Mouse (Mus musculus): Measurements from ENCODE around the gene Icos.

The Icos gene

DNA sequence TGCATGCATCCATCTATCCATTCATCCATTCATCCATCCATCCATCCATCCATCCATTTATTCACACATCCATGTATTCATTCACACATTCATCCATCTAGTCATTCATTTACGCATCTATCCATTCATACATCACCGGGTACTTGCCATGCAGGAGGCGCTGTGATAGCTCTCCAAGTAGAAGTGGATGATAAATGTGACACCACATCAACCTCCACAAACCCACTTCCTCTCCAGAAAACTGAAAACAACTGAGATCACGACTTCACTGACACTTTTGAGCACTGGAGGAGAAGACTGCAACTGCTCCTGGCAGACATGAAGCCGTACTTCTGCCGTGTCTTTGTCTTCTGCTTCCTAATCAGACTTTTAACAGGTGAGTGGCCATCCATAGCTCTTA, at the start of gene Icos:
Gene Icos (plus strand): TSS at position 287 of the 400 bp plus-strand sequence.
- no peak for DNase-seq

- DNase-seq, result no peak
Observed at GRCm38 (mm10) chr1:60929036-60929435, 48.7 kb upstream of the Icos start.

DNA sequence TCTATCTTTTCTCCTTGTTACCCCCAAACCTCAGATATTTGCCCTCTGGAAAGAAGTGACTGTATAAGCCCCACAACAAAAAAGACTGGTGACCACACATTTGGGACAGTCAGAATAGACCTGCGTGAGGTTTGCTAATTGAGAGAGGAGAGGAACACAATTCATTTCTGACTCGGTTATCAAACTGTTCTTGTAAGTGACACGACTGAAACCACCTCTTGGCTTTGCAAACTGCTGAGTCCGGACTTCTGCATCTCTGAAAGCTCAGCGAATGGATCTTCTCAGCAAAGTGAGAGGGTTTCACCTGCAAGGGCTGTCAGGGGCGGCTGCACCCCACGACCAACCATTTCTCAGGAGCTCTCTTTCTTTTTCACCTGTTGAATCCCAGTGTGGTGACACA, 47.3 kb upstream of the Icos start:
- DNase-seq, result no peak

DNA sequence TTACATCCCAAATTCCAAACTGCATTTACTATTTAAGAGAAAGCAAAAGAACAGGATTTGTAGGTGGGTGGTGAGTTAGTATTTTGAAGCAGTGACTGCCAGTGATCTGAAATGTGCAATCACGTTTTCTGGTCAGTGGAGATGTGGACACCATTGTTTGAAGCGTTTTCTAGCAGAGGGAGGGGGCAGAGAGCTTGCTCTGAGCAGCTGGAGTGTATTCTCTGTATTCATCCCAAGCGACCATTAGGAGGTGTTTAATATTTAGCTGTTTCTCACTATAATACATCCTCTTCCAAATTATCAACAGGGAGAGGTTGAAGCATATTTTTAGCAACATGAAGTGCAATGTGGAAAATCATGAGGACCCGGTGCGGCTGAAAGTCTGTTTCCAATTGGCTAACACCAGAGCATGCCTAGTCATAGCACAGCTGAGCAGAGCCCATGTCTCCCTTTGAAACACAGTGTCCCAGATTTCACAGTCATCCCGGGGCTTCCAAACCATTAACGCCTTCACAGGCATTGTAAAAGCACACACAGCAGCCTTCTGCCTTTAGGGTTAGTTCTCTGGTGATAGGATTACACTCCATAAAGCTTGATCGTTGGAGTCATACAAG, 41.7 kb upstream of the Icos start:
- no peak for DNase-seq

DNA sequence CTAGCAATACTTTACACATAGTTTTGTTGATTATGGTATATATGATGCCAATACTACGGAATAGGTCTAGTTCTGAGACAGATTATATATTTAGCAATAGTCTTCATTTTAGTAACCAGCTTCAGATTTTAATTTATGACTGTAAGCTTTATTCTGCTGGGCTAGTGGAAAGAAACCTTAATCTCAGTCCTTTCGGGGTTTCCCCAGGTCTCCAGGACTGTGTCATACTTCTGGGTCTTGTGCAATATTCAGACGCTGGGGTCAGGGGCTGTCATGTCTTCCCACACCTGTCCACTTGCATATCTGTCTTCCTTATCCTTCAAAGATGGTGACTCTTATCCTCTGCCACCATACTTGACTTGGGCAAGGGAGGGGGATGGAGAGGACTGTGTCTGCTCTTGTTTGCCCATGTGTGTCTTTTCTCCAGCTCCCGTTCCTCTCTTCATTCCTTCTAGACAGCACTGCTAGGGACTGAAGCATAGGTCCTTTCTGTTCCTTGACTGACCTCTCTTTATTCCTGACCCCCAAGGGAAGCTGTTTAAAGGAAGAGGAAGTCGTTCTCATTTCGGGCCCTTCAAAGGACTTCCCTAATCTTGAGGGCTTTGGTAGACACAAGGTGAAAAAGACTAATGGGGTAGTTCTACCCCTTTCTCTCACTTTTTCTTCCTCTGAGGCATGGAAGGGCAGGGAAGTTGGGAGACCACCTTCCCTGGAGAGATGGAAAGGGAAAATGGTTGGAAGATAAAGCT, 40.6 kb upstream of the Icos start:
- no peak for DNase-seq

GRCm38 (mm10) chr1:60938256-60938655, 39.5 kb upstream of the Icos start:
- DNase-seq, result no peak

- DNase-seq, result no peak
Observed at GRCm38 (mm10) chr1:60938974-60939373, 38.8 kb upstream of the Icos start.

DNA sequence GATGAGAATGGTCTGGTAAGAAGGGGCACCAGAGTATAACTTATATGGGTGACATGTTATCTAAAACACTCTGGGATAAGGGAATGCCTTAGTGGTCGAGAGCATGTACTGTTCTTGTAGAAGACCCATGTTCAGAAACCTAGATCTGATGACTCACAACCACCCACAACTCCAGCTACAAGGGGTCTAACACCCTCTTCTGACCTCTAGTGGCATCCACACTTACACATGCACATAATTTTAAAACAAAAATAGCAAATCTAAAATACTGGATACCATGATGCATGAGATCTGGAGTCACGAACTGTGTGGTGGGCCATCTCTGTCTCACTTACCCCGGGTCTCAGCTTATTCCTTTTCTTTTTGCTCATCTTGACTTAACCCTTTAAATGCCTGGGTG, 37.7 kb upstream of the Icos start:
- no peak for DNase-seq

GRCm38 (mm10) chr1:60940620-60941019, 37.1 kb upstream of the Icos start:
- DNase-seq, result no peak

DNA sequence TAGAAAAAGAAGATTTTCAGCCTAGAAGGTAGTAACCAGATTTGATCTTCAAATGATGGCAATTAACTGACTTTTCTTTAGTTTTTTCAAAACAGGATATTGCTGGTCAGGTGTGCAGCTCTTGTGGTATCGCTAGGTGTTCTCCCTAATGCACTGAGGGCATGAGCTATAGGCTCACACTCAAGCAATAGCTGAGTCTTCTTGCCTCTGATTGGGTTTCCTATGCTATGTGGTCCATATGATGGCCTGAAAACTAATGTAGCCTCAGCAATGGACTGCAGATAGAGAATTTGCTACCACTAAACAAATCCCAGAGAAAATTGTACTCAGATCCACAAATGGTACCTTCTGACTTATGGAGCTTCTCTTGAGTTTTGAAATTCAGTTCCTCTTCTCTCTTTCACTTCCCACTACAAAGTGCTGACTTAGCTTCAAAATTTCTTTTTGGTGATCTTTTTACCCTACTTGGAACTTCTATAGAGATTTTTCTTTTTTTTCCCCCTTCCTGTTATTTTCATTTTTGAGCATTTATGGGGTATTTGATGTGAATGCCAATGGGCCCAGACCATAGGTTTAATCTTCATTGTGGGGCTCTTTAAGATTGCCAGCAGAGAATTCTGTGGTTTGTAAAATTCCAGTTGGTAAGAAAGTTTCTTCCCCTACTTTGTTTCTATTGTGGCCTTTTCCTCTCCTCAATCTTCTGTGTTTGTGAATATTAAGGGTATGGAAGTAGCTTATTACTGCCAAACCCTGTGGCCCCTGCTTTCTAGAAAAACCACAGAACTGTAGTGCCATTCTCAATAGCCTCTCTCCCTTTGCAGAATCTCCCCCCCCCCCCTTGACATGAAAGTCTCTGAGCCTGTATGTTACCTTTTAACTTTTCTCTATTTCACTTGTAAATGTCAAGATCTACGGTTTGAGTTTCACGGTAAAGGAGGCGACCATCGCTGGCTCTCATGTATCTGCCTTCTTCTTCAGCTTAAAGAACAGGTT, 36.4 kb upstream of the Icos start:
- no peak for DNase-seq

DNA sequence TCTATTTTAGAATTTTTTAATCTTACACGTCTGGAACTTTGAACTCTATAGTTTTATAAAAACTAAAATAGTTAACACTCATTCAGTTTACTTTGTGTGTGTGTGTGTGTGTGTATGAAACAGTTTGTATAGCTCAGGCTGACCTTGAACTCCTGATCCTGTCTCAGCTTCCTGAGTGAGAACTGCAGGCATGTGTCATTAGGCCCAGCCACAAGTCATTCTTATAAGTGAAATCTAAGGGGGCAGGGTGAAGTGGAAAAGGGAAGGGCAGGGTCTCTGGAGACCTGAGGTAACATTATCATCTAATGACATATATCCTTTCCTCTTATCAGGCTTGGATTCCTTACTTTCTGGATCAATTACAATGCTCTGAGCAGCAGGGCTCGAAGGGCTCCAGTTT, 34.8 kb upstream of the Icos start:
- DNase-seq, result no peak

- DNase-seq, result no peak
Observed at GRCm38 (mm10) chr1:60945633-60946401, 31.9 kb upstream of the Icos start.

- no peak for DNase-seq
Observed at GRCm38 (mm10) chr1:60948112-60948511, 29.6 kb upstream of the Icos start.

DNA sequence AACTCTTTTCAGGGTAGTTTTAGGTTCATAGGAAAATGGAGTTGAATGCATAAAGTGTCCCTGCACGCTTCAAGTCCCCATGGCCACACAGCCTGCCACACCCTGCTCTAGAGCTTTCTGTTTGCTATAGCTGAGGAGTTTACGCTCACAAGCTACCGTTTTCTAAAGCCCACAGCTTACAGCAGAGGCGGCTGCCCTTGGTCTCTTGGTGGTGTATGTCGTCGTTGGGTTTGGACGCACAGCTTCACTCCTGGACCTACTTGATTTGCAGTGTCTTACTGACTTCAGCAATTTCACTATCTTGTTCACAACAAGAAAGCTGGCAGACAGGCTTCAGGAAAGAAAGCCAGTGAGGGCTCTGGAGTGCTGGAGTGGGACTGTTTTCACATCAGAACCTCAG, 24.8 kb upstream of the Icos start:
- DNase-seq, result no peak

DNA sequence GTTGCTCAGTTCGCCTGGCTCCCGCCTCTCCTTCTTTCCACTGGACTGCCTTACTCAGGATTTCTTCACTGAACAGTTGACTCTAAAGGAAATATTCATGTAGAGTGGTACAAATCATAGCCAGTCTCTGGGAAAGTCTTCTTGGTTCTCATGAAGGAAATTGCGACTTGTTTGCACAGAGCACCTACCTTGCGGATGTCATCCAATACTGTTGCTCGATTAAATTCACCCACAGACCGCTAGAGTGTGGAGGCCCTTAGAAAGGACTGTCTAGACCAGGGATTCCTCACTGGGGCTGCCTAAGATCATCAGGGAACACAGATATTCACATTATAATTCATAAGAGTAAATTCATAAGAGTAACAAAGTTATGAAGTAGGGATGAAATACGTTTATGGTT, 24.0 kb upstream of the Icos start:
- no peak for DNase-seq

DNA sequence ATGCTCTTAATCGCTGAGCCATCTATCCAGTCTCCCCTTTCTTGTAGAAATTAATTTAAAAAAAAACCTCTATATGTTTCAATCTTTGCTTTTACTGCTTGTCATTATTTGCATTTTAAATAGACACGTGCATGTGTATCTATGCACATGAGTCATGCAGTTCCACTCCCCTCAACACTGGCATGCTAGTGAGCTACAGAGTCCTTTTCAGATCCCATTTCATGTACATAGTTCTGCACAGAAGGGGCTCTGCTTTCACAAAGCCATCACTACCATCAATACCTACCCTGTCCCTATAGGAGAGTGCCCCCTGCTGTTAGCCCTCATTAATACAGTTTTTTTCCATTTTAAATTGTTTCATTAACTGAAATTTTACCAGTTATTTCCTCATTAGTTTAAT, 23.0 kb upstream of the Icos start:
- DNase-seq, result no peak

DNA sequence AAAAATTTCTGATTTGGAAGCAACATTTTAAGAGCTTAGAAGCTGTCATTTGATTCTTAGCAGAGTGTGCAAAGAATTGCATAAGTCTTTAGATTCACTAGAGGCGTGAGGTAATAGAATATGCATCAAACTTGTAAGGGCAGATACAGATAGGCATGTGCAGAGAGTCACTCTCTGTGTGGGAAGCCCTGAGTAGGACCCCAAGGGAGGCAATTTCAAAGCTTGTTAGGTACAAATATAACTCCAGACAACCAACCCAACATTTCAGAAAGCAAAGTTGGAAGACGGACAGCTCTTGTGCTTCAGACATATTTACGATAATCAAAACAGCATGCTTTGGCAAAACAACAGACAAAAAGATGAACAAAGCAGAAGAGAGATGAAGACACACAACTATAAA, 22.5 kb upstream of the Icos start:
- DNase-seq, result no peak

DNA sequence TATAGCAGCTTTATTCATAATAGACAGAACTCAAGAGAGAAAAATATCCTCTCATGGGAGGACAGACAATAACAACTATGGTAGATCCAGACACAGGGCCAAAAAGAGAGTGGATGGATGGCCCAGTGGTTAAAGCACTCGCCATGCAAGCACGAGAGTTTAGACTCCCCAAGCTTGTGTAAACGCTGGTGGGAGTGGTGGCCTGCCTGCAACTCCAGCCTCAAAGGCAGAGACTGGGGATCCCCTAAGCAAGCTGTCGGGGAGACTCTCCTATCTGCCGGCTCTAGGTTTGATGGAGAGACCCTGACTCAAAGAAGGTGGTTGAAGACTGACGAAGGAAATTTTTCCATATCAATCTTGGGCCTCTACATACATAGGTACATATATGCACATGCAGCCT, 21.5 kb upstream of the Icos start:
- DNase-seq, result no peak

DNA sequence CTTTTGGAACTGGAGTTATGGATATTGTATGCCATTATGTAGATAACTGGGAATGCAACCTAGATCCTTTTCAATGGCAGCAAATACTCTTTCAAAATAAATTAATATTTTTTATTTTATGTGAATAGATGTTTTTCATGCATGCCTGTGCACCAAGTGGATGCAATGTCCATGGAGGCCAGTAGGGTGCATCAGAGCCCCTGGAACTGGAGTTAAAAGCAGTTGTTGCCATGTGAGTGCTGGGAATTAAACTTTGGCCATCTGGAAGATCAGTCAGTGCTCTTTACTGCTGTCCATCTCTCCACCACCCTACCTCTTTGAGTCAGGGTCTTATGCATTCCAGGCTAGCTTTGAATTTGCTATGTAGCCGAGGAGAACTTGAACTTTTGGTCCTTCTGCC, 19.4 kb upstream of the Icos start:
- no peak for DNase-seq

GRCm38 (mm10) chr1:60959246-60959645, 18.5 kb upstream of the Icos start:
- no peak for DNase-seq

DNA sequence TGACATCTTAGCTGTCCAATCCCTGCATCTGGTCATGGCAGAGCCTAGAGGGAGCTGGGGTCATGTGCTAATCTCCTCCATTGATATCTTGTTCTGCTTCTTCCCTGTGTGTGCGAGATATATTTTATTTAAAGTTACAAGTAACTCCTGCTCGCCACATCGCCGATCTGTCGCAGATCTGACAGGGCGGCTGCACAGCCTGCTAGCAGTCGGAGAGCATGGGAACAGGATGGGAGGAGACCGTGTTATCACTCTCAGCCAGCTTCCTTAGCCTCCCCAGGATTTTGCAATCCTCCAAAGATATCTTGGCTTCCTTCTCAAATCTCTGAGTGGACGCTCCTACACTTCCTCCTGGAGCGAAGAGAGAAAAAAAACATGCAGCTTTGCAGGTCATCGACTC, 17.3 kb upstream of the Icos start:
- DNase-seq, result peak in 1 of 2 experiments; percentile 29

DNA sequence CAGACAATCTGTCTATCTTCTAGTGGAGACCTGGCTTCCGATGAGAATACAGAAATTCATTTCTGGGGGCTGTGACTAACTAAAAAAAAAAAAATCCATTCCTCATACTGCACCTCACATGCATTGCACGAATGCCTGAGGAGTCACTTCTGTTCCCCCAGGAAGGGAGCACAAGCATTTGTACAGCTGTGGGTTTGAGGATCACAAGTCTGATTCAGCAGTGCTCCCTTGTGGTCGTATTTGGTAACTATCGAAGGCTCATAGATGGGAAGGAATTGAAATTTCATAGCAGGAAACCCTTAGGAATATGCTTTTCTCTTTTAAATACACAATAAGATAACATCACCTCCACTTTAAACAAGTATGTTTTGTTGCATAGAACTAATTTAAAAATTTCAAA, 16.6 kb upstream of the Icos start:
- peak; percentile 22 to 49 for DNase-seq

- DNase-seq, result no peak
Observed at GRCm38 (mm10) chr1:60962095-60962494, 15.6 kb upstream of the Icos start.
